Mouse (Mus musculus): Measurements from ENCODE around the gene Calm2. TPM values are rescaled to one million over a fixed set of nuclear protein-coding genes. Genes with fewer than 3 reads are reported as not detected.

Gene Calm2
- total and polyA plus RNA-seq, 3 experiments = 126 to 321 (median 208) TPM

GRCm38 (mm10) chr17:87445917-87446766 is 593 bp downstream of the Calm2 start:
- H3K4me3 ChIP-seq (ENCODE audit: control insufficient read depth in 1 of 2, insufficient read depth in 1 of 2, low read depth in 2 of 2, low read length in 2 of 2) = peak overlapping the region; percentile 70 to 79
- H3K36me3 ChIP-seq (ENCODE audit: control insufficient read depth in 1 of 2, insufficient read depth in 2 of 2, low read length in 2 of 2) = peaks cover 21 to 42% of the 10 kb centered on the region in 2 experiments
- H3K9ac ChIP-seq (ENCODE audit: control insufficient read depth, low read depth, low read length, poor library complexity, severe bottlenecking) = peak overlapping the region; percentile 97
- no peaks in the 10 kb centered on the region for H3K9me3 ChIP-seq (replicated peaks; ENCODE audit: insufficient read depth, low read length)
- peaks cover 41% of the 10 kb centered on the region for H3K79me2 ChIP-seq (ENCODE audit: control insufficient read depth, insufficient read depth, low read length, poor library complexity)
- peaks cover 15 to 30% of the 10 kb centered on the region in 2 experiments for H3K4me1 ChIP-seq (ENCODE audit: control insufficient read depth in 1 of 2, insufficient read depth in 2 of 2, low read length in 2 of 2)
- H3K27me3 ChIP-seq (ENCODE audit: control insufficient read depth in 1 of 2, insufficient read depth in 2 of 2, low read length in 2 of 2) = no peaks in the 10 kb centered on the region
- H3K27ac ChIP-seq (ENCODE audit: control insufficient read depth, low read depth, low read length) = peak overlapping the region; percentile 85
- DNase-seq (ENCODE audit: low read depth, low spot score) = peak; percentile 67
- no peak for TF ChIP-seq MYC (IDR thresholded peaks at IDR 0.05; ENCODE audit: low read depth, low read length)
- no peak for TF ChIP-seq MEF2A (IDR thresholded peaks at IDR 0.05; ENCODE audit: extremely low read depth, insufficient replicate concordance, low read depth, low read length, poor library complexity, severe bottlenecking)
- TF ChIP-seq KAT2A (conservative IDR thresholded peaks at IDR 0.05; ENCODE audit: low read depth, low read length) = no peak
- no peak for TF ChIP-seq SMC3 (IDR thresholded peaks at IDR 0.05; ENCODE audit: low read depth, low read length)
- no peak for TF ChIP-seq GABPA (IDR thresholded peaks at IDR 0.05; ENCODE audit: low read depth, low read length)
- TF ChIP-seq CHD1 (IDR thresholded peaks at IDR 0.05; ENCODE audit: low read depth, low read length) = peak; percentile 55; the same call in 1 of the 2 replicates
- no peak for TF ChIP-seq GATA1 (IDR thresholded peaks at IDR 0.05; ENCODE audit: low read depth, low read length)
- peak; percentile 57; the same call in 1 of the 2 replicates for TF ChIP-seq MAZ (IDR thresholded peaks at IDR 0.05; ENCODE audit: low read depth, low read length)
- TF ChIP-seq TBP (IDR thresholded peaks at IDR 0.05; ENCODE audit: low read depth, low read length) = no peak
- no peak for TF ChIP-seq JUND (IDR thresholded peaks at IDR 0.05; ENCODE audit: low read depth, low read length)
- TF ChIP-seq UBTF (IDR thresholded peaks at IDR 0.05; ENCODE audit: borderline replicate concordance, insufficient read depth, low read depth, low read length) = no peak
- no peak for TF ChIP-seq POLR2A (IDR thresholded peaks at IDR 0.05; ENCODE audit: control insufficient read depth in 1 of 2, insufficient read depth in 1 of 2, low read depth in 1 of 2, low read length in 2 of 2, poor library complexity in 1 of 2)
- TF ChIP-seq CTCF (IDR thresholded peaks at IDR 0.05 in 2 of 3, conservative IDR thresholded peaks at IDR 0.05 in 1 of 3; ENCODE audit: control insufficient read depth in 1 of 3, insufficient read depth in 1 of 3, low read depth in 2 of 3, low read length in 3 of 3, poor library complexity in 1 of 3, severe bottlenecking in 1 of 3) = no peak
- TF ChIP-seq HCFC1 (IDR thresholded peaks at IDR 0.05; ENCODE audit: low read depth, low read length) = no peak
- peak; percentile 44 for TF ChIP-seq ETS1 (IDR thresholded peaks at IDR 0.05; ENCODE audit: low read depth, low read length)
- no peak for TF ChIP-seq USF2 (IDR thresholded peaks at IDR 0.05; ENCODE audit: borderline replicate concordance in 1 of 2, insufficient read depth in 1 of 2, low read depth in 1 of 2, low read length in 2 of 2)
- TF ChIP-seq ELF1 (IDR thresholded peaks at IDR 0.05; ENCODE audit: low read depth, low read length) = no peak
- TF ChIP-seq RCOR1 (IDR thresholded peaks at IDR 0.05; ENCODE audit: low read depth, low read length) = no peak
- no peak for TF ChIP-seq POLR2AphosphoS2 (IDR thresholded peaks at IDR 0.05; ENCODE audit: low read length)
- 0 out of 2 replicates have a peak, but pooled peaks have one; percentile 18 for TF ChIP-seq MAX (IDR thresholded peaks at IDR 0.05; ENCODE audit: low read length)
- no peak for TF ChIP-seq USF1 (IDR thresholded peaks at IDR 0.05; ENCODE audit: low read depth, low read length)
- peak; percentile 30; the same call in 1 of the 2 replicates for TF ChIP-seq MYB (IDR thresholded peaks at IDR 0.05; ENCODE audit: low read depth, low read length)
- 0 out of 2 replicates have a peak, but pooled peaks have one; percentile 1 for TF ChIP-seq MAFK (IDR thresholded peaks at IDR 0.05; ENCODE audit: borderline replicate concordance, low read depth, low read length)
- no peak for TF ChIP-seq TAL1 (IDR thresholded peaks at IDR 0.05; ENCODE audit: low read length)
- no peak for TF ChIP-seq ZKSCAN1 (IDR thresholded peaks at IDR 0.05; ENCODE audit: low read depth, low read length)
- TF ChIP-seq RAD21 (IDR thresholded peaks at IDR 0.05; ENCODE audit: low read depth, low read length) = no peak
- peak; percentile 75 for TF ChIP-seq ZNF384 (IDR thresholded peaks at IDR 0.05; ENCODE audit: low read depth, low read length)
- TF ChIP-seq E2F4 (IDR thresholded peaks at IDR 0.05; ENCODE audit: borderline replicate concordance, low read depth, low read length) = no peak
- 0 out of 2 replicates have a peak, but pooled peaks have one; percentile 51 for TF ChIP-seq BHLHE40 (IDR thresholded peaks at IDR 0.05; ENCODE audit: borderline replicate concordance, low read depth, low read length)
- TF ChIP-seq SIN3A (IDR thresholded peaks at IDR 0.05; ENCODE audit: low read length) = no peak
- peak; percentile 41; the same call in 1 of the 2 replicates for TF ChIP-seq TCF12 (IDR thresholded peaks at IDR 0.05; ENCODE audit: low read depth, low read length)
- TF ChIP-seq POLR2AphosphoS5 (IDR thresholded peaks at IDR 0.05; ENCODE audit: borderline replicate concordance, low read depth, low read length) = no peak
- TF ChIP-seq NELFE (IDR thresholded peaks at IDR 0.05; ENCODE audit: low read depth, low read length) = no peak
- peak; percentile 31; the same call in 1 of the 2 replicates for TF ChIP-seq NRF1 (IDR thresholded peaks at IDR 0.05; ENCODE audit: insufficient read depth, low read depth, low read length, poor library complexity, severe bottlenecking)
- no peak for TF ChIP-seq ZC3H11A (IDR thresholded peaks at IDR 0.05; ENCODE audit: low read depth, low read length)

Measured in MEL (cell line).